Mouse (Mus musculus) A20 (cell line): Measurements from ENCODE around the gene Ace2.

Experiments
- DNase-seq: peaks from one replicate; pipeline ENCODE4 v3.0.0-alpha.2; 2011; ENCODE audit warnings: low read depth, low spot score

Ace2 gene

GRCm38 (mm10) chrX:164179746-164180145 is 40.6 kb downstream of the Ace2 start:
- DNase-seq, result peak; percentile 36

- DNase-seq, result peak; percentile 52
These were observed 44.7 kb downstream of the Ace2 start for GRCm38 (mm10) chrX:164183844-164184243.

GRCm38 (mm10) chrX:164189880-164190279 is 50.7 kb downstream of the Ace2 start:
- no peak for DNase-seq

GRCm38 (mm10) chrX:164197679-164198078 is 58.5 kb downstream of the Ace2 start:
- no peak for DNase-seq

GRCm38 (mm10) chrX:164200547-164200946 is 61.4 kb downstream of the Ace2 start:
- no peak for DNase-seq

- DNase-seq, result peak; percentile 19
These were observed 82.9 kb downstream of the Ace2 start for GRCm38 (mm10) chrX:164221989-164222388.

GRCm38 (mm10) chrX:164233380-164233779 is 94.2 kb downstream of the Ace2 start:
- DNase-seq, result no peak
